Mouse (Mus musculus) hindbrain, embryonic 11.5 days (tissue): ENCODE measurements around the gene Gm10719. TPM values are rescaled to one million over a fixed set of nuclear protein-coding genes. Genes with fewer than 3 reads are reported as not detected.
"Not testable (repeated sequence)": the region's sequence is repeated elsewhere in the genome, so short reads cannot be mapped to it uniquely, and the experiment has no call there.

Experiments
- ATAC-seq: fragments of 200-750 bp; cut with Nextera tagmentation; 2 replicates; pipeline ENCODE4 v1.8.0; 2017; ENCODE audit warnings: mild to moderate bottlenecking, moderate TSS enrichment, moderate library complexity; ENCODE audit not compliant: low FRiP score
- DNase-seq: peaks from one replicate; pipeline ENCODE4 v3.0.0-alpha.2; 2015; ENCODE audit warnings: low spot score
- H3K27ac ChIP-seq: fragments of 300-500 bp; sonication (generic); 2 replicates; pipeline ENCODE4 v1.5.1; 2014; ENCODE audit warnings: mild to moderate bottlenecking, low read depth, low read length
- H3K27me3 ChIP-seq: fragments of 300-500 bp; sonication (generic); 2 replicates; pipeline ENCODE4 v1.6.1; 2014; ENCODE audit warnings: mild to moderate bottlenecking, low read length, moderate library complexity, mixed read lengths; ENCODE audit not compliant: control insufficient read depth, insufficient read depth
- H3K36me3 ChIP-seq: fragments of 300-500 bp; sonication (generic); 2 replicates; pipeline ENCODE4 v1.6.1; 2014; ENCODE audit warnings: mild to moderate bottlenecking, low read length, moderate library complexity, mixed read lengths; ENCODE audit not compliant: control insufficient read depth, insufficient read depth
- H3K4me1 ChIP-seq: fragments of 300-500 bp; sonication (generic); replicated peaks from 2 replicates; pipeline ENCODE4 v1.6.1; 2014; ENCODE audit warnings: low read length, mixed read lengths; ENCODE audit not compliant: control insufficient read depth, insufficient read depth
- H3K4me2 ChIP-seq: fragments of 300-500 bp; sonication (generic); replicated peaks from 2 replicates; pipeline ENCODE4 v1.6.1; 2014; ENCODE audit warnings: mild to moderate bottlenecking, low read depth, low read length
- H3K4me3 ChIP-seq: fragments of 300-500 bp; sonication (generic); 2 replicates; pipeline ENCODE4 v1.5.1; 2014; ENCODE audit warnings: low read depth, low read length
- H3K9ac ChIP-seq: fragments of 300-500 bp; sonication (generic); 2 replicates; pipeline ENCODE4 v1.6.1; 2014; ENCODE audit warnings: low read depth, low read length
- H3K9me3 ChIP-seq: fragments of 300-500 bp; sonication (generic); 2 replicates; pipeline ENCODE4 v1.6.1; 2016; ENCODE audit warnings: low read length; ENCODE audit not compliant: control insufficient read depth
- WGBS: fragments of 180-500 bp; shearing (Covaris S2); extraction: QIAGEN DNeasy Blood & Tissue Kit; methylation state at CpG from one replicate; pipeline ENCODE4 v1.1.7; 2014; 5-methylcytosine and 5-hydroxymethylcytosine counted together
- polyA plus RNA-seq: library from polyadenylated mRNA; unstranded; fragments of >200 nt; fragmentation: Nextera tagmentation; extraction: Ambion mirVana; gene quantifications from 2 replicates; pipeline ENCODE4 v1.2.1, GENCODE M21; 2014

The Gm10719 gene
- polyA plus RNA-seq, 1 experiment from 2014 or later: not detected

DNA sequence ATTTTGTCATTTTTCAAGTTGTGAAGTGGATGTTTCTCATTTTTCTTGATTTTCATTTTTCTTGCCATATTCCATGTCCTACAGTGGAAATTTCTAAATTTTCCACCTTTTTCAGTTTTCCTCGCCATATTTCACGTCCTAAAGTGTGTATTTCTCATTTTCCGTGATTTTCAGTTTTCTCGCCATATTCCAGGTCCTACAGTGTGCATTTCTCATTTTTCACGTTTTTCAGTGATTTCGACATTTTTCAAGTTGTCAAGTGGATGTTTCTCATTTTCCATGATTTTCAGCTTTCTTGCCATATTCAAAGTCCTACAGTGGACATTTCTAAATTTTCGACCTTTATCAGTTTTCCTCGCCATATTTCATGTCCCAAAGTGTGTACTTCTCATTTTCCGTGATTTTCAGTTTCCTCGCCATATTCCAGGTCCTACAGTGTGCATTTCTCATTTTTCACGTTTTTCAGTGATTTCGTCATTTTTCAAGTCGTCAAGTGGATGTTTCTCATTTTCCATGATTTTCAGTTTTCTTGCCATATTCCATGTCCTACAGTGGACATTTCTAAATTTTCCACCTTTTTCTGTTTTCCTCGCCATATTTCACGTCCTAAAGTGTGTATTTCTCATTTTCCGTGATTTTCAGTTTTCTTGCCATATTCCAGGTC, 6.9 kb downstream of the Gm10719 start:
- not testable (repeated sequence) for H3K9me3 ChIP-seq, H3K27ac ChIP-seq, H3K4me1 ChIP-seq, H3K4me3 ChIP-seq, DNase-seq, H3K27me3 ChIP-seq, H3K4me2 ChIP-seq, H3K36me3 ChIP-seq, H3K9ac ChIP-seq, ATAC-seq
- 67% methylated on average over 14 of the region's 16 CpGs for WGBS

DNA sequence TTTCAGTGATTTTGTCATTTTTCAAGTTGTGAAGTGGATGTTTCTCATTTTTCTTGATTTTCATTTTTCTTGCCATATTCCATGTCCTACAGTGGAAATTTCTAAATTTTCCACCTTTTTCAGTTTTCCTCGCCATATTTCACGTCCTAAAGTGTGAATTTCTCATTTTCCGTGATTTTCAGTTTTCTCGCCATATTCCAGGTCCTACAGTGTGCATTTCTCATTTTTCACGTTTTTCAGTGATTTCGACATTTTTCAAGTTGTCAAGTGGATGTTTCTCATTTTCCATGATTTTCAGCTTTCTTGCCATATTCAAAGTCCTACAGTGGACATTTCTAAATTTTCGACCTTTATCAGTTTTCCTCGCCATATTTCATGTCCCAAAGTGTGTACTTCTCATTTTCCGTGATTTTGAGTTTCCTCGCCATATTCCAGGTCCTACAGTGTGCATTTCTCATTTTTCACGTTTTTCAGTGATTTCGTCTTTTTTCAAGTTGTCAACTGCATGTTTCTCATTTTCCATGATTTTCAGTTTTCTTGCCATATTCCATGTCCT, 7.8 kb downstream of the Gm10719 start, which contains the start of gene Gm10717:
Gene Gm10717, plus strand, starts transcription at position 506 of the 556 bp plus-strand sequence.
- not testable (repeated sequence) for H3K27me3 ChIP-seq, H3K9ac ChIP-seq, H3K9me3 ChIP-seq, H3K4me2 ChIP-seq, ATAC-seq, H3K36me3 ChIP-seq, H3K27ac ChIP-seq, DNase-seq, H3K4me3 ChIP-seq, H3K4me1 ChIP-seq
- WGBS: 75% methylated on average over 12 of the region's 12 CpGs

DNA sequence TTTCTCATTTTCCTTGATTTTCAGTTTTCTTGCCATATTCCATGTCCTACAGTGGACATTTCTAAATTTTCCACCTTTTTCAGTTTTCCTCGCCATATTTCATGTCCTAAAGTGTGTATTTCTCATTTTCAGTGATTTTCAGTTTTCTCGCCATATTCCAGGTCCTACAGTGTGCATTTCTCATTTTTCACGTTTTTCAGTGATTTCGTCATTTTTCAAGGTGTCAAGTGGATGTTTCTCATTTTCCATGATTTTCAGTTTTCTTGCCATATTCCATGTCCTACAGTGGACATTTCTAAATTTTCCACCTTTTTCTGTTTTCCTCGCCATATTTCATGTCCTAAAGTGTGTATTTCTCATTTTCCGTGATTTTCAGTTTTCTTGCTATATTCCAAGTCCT, 8.4 kb downstream of the Gm10719 start:
- H3K36me3 ChIP-seq, DNase-seq, H3K4me2 ChIP-seq, H3K9me3 ChIP-seq, H3K4me3 ChIP-seq, H3K27me3 ChIP-seq, H3K9ac ChIP-seq, H3K4me1 ChIP-seq, ATAC-seq, H3K27ac ChIP-seq: not testable (repeated sequence)
- WGBS: 62% methylated on average over 4 of the region's 6 CpGs

DNA sequence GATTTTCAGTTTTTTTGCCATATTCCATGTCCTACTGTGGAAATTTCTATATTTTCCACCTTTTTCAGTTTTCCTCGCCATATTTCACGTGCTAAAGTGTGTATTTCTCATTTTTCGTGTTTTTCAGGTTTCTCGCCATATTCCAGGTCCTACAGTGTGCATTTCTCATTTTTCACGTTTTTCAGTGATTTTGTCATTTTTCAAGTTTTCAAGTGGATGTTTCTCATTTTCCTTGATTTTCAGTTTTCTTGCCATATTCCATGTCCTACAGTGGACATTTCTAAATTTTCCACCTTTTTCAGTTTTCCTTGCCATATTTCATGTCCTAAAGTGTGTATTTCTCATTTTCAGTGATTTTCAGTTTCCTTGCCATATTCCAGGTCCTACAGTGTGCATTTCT, 8.9 kb downstream of the Gm10719 start:
- H3K4me3 ChIP-seq, H3K9ac ChIP-seq, H3K27ac ChIP-seq, H3K27me3 ChIP-seq, H3K4me1 ChIP-seq, H3K36me3 ChIP-seq, ATAC-seq, DNase-seq, H3K4me2 ChIP-seq, H3K9me3 ChIP-seq: not testable (repeated sequence)
- WGBS: 77% methylated on average over 5 of the region's 5 CpGs

DNA sequence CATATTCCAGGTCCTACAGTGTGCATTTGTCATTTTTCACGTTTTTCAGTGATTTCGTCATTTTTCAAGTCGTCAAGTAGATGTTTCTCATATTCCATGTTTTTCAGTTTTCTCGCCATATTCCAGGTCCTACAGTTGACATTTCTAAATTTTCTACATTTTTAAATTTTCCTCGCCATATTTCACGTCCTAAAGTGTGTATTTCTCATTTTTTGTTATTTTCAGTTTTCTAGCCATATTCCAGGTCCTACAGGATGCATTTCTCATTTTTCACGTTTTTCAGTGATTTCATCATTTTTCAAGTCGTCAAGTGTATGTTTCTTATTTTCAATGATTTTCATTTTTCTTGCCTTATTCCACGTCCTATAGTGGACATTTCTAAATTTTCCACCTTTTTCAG, 9.5 kb downstream of the Gm10719 start:
- not testable (repeated sequence) for DNase-seq, H3K36me3 ChIP-seq, H3K9ac ChIP-seq, H3K4me2 ChIP-seq, H3K9me3 ChIP-seq, H3K4me1 ChIP-seq, H3K27ac ChIP-seq, ATAC-seq, H3K4me3 ChIP-seq, H3K27me3 ChIP-seq
- WGBS: 64% methylated on average over 9 of the region's 9 CpGs

DNA sequence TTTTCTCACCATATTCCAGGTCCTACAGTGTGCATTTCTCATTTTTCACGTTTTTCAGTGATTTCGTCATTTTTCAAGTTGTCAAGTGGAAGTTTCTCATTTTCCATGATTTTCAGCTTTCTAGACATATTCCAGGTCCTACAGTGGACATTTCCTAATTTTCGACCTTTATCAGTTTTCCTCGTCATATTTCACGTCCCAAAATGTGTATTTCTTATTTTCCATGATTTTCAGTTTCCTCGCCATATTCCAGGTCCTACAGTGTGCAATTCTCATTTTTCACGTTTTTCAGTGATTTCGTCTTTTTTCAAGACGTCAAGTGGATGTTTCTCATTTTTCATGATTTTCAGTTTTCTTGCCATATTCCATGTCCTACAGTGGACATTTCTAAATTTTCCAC, 10.0 kb downstream of the Gm10719 start:
- DNase-seq: peak; percentile 71
- not testable (repeated sequence) for H3K4me3 ChIP-seq, H3K27me3 ChIP-seq, H3K27ac ChIP-seq, H3K9me3 ChIP-seq, H3K4me1 ChIP-seq, H3K9ac ChIP-seq, H3K36me3 ChIP-seq, H3K4me2 ChIP-seq
- 0 out of 2 replicates have a peak, but pooled peaks have one; percentile 20 for ATAC-seq
- 76% methylated on average over 9 of the region's 9 CpGs for WGBS

DNA sequence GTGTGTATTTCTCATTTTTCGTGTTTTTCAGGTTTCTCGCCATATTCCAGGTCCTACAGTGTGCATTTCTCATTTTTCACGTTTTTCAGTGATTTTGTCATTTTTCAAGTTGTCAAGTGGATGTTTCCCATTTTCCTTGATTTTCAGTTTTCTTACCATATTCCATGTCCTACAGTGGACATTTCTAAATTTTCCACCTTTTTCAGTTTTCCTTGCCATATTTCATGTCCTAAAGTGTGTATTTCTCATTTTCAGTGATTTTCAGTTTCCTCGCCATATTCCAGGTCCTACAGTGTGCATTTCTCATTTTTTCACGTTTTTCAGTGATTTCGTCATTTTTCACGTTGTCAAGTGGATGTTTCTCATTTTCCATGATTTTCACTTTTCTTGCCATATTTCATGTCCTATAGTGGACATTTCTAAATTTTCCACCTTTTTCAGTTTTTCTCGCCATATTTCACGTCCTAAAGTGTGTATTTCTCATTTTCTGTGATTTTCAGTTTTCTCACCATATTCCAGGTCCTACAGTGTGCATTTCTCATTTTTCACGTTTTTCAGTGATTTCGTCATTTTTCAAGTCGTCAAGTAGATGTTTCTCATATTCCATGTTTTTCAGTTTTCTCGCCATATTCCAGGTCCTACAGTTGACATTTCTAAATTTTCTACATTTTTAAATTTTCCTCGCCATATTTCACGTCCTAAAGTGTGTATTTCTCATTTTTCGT, 12.2 kb downstream of the Gm10719 start:
- not testable (repeated sequence) for ATAC-seq

DNA sequence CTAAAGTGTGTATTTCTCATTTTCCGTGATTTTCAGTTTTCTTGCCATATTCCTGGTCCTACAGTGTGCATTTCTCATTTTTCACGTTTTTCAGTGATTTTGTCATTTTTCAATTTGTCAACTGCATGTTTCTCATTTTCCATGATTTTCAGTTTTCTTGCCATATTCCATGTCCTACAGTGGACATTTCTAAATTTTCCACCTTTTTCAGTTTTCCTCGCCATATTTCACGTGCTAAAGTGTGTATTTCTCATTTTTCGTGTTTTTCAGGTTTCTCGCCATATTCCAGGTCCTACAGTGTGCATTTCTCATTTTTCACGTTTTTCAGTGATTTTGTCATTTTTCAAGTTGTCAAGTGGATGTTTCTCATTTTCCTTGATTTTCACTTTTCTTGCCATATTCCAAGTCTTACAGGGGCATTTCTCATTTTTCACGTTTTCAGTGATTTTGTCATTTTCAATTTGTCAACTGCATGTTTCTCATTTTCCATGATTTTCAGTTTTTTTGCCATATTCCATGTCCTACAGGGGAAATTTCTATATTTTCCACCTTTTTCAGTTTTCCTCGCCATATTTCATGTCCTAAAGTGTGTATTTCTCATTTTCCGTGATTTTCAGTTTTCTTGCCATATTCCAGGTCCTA, 13.6 kb downstream of the Gm10719 start:
- DNase-seq (peak; percentile 96), ATAC-seq (peak; percentile 52; the same call in 1 of the 2 replicates)
- not testable (repeated sequence) for H3K36me3 ChIP-seq, H3K9ac ChIP-seq, H3K4me3 ChIP-seq, H3K9me3 ChIP-seq, H3K27me3 ChIP-seq, H3K27ac ChIP-seq, H3K4me2 ChIP-seq, H3K4me1 ChIP-seq
- 64% methylated on average over 2 of the region's 10 CpGs for WGBS

More for the DNA sequence above, 12.2 kb downstream of the Gm10719 start:
- not testable (repeated sequence) for H3K4me2 ChIP-seq, H3K36me3 ChIP-seq, H3K27ac ChIP-seq, H3K27me3 ChIP-seq, H3K4me3 ChIP-seq, H3K9me3 ChIP-seq, H3K4me1 ChIP-seq, DNase-seq, H3K9ac ChIP-seq
- WGBS: 64% methylated on average over 12 of the region's 16 CpGs
